In the genomic region with DNA sequence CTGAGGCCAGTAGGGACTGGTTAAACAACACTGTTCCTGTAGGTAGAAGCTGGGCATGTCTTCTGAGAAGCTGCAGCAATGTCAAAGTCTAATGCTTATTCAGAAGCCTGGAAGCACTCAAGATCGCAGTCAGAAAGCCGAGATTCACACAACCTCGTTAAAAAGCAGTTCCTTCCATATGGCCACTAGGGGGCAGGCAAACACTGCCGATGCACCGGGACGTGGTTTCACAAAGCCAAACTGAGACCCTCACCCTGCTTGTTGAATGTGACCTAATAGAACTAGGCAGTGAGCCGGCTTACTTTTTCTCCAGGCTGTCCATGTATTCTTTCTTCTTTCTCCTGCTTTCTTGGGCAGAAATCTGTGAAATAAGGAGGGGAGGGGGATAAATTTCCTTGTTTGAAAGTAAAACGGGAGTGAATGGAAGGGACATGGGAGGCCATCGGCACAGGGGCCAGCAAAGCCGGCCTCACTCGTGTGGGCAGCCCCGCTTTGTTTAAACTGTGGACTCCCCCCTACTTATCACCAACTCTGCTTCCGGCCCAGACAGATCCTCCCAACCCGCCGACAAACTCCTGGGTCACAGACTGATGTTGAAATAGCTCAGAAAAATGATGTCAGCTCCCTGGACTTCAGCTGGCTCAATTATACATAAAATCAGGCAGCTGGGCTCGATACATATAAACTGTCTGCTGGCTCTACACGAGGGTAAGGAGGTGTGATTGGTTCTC, we compare ENCODE assay signal across 8 mouse cellular contexts. TPM values are rescaled to one million over a fixed set of nuclear protein-coding genes. Genes with fewer than 3 reads are reported as not detected.
DNase-seq lines count a peak whose midpoint lies in the region; ATAC-seq and TF ChIP-seq lines count a peak whose summit lies in the region.

No protein-coding gene starts in this region.

- H3K9me3 ChIP-seq in intestine, embryonic 16.5 days (ENCODE audit: control insufficient read depth, low read length): no peaks in the 10 kb centered on the region
- H3K9me3 ChIP-seq in limb, embryonic 11.5 days (ENCODE audit: control insufficient read depth, low read length): no peaks in the 10 kb centered on the region
- no peaks in the 10 kb centered on the region for H3K9me3 ChIP-seq in midbrain, embryonic 13.5 days

- peak; percentile 66 for DNase-seq in gastrocnemius, adult 2 months
- DNase-seq in gastrocnemius, postnatal 25 days: no peak
- DNase-seq in embryo, embryonic 10.5 days (ENCODE audit: low spot score): peak; percentile 95
- peak; percentile 96 for DNase-seq in heart, adult 11 months
- peak; percentile 90 for DNase-seq in limb, embryonic 11.5 days (ENCODE audit: low spot score)
- DNase-seq in spleen, adult 12 weeks (ENCODE audit: low spot score): peak; percentile 9

- peak overlapping the region; percentile 33; the same call in 1 of the 2 replicates for H3K4me2 ChIP-seq in intestine, embryonic 16.5 days (ENCODE audit: low read depth, low read length)
- H3K4me2 ChIP-seq in limb, embryonic 11.5 days (ENCODE audit: low read depth, severe bottlenecking): no peak overlapping the region
- H3K4me2 ChIP-seq in midbrain, embryonic 13.5 days (replicated peaks): peak overlapping the region; percentile 17; the same call in 1 of the 2 replicates

- ATAC-seq in intestine, embryonic 16.5 days: peak; percentile 62
- ATAC-seq in limb, embryonic 11.5 days (ENCODE audit: insufficient number of reproducible peaks, low FRiP score, low TSS enrichment, low read depth): no peak
- peak; percentile 71 for ATAC-seq in midbrain, embryonic 13.5 days

- H3K27ac ChIP-seq in gastrocnemius, adult 2 months: peak overlapping the region; percentile 50
- H3K27ac ChIP-seq in intestine, embryonic 16.5 days (ENCODE audit: low read length): peak overlapping the region; percentile 76
- H3K27ac ChIP-seq in limb, embryonic 11.5 days (replicated peaks; ENCODE audit: low read depth, low read length): no peak overlapping the region
- no peak overlapping the region for H3K27ac ChIP-seq in midbrain, embryonic 13.5 days

- peak; percentile 94 for TF ChIP-seq CTCF in gastrocnemius, adult 2 months (IDR thresholded peaks at IDR 0.05)

- no peaks in the 10 kb centered on the region for H3K27me3 ChIP-seq in intestine, embryonic 16.5 days (replicated peaks; ENCODE audit: control insufficient read depth, insufficient read depth, low read length)
- no peaks in the 10 kb centered on the region for H3K27me3 ChIP-seq in limb, embryonic 11.5 days (ENCODE audit: control insufficient read depth, insufficient read depth, low read length)
- H3K27me3 ChIP-seq in midbrain, embryonic 13.5 days: no peaks in the 10 kb centered on the region

- no peaks in the 10 kb centered on the region for H3K36me3 ChIP-seq in intestine, embryonic 16.5 days (ENCODE audit: control insufficient read depth, insufficient read depth, low read length)
- peaks cover 3% of the 10 kb centered on the region; the same call in 1 of the 2 replicates for H3K36me3 ChIP-seq in limb, embryonic 11.5 days (ENCODE audit: control insufficient read depth, insufficient read depth, low read length)
- H3K36me3 ChIP-seq in midbrain, embryonic 13.5 days: no peaks in the 10 kb centered on the region

- peaks cover 4% of the 10 kb centered on the region for H3K4me1 ChIP-seq in intestine, embryonic 16.5 days (ENCODE audit: control insufficient read depth, insufficient read depth, low read length)
- no peaks in the 10 kb centered on the region for H3K4me1 ChIP-seq in limb, embryonic 11.5 days (ENCODE audit: control insufficient read depth, insufficient read depth, low read length)
- H3K4me1 ChIP-seq in midbrain, embryonic 13.5 days (replicated peaks): peaks cover 18% of the 10 kb centered on the region

- no peak overlapping the region; the same call in 1 of the 2 replicates for H3K4me3 ChIP-seq in gastrocnemius, adult 2 months
- H3K4me3 ChIP-seq in intestine, embryonic 16.5 days (ENCODE audit: low read length): peak overlapping the region; percentile 1; the same call in 1 of the 2 replicates
- H3K4me3 ChIP-seq in limb, embryonic 11.5 days (ENCODE audit: low read depth, low read length): no peak overlapping the region
- H3K4me3 ChIP-seq in midbrain, embryonic 13.5 days (replicated peaks): no peak overlapping the region

- no peak overlapping the region for H3K9ac ChIP-seq in intestine, embryonic 16.5 days (ENCODE audit: low read depth, low read length)
- 0 out of 2 replicates have a peak overlapping the region, but pooled peaks have one; percentile 12 for H3K9ac ChIP-seq in limb, embryonic 11.5 days (ENCODE audit: low read length)
- H3K9ac ChIP-seq in midbrain, embryonic 13.5 days (replicated peaks): no peak overlapping the region

- intact Hi-C loops in gastrocnemius, adult 2 months (cut with DNase I): loop anchor here (1.0 to 5.0 kb wide), 2 partner anchors 94 to 302 kb away; no protein-coding TSS in a partner anchor

- 16% methylated on average over 17 of the region's 17 CpGs for WGBS in intestine, embryonic 16.5 days
- WGBS in limb, embryonic 11.5 days: 38% methylated on average over 17 of the region's 17 CpGs
- 33% methylated on average over 17 of the region's 17 CpGs for WGBS in midbrain, embryonic 13.5 days

RNA-seq across cellular contexts. Expression of gene Dgki, which starts 54.6 kb away (rescaled TPM):
- total RNA-seq in gastrocnemius, adult 2 months (2021): under 1 TPM in 1 of 2 experiments, not detected in 1; 0.25 TPM
- under 1 TPM; 0.13 to 0.15 TPM for total RNA-seq in gastrocnemius, postnatal 25 days (2021)
- polyA plus RNA-seq in intestine, embryonic 16.5 days (2015; fragmentation: Nextera tagmentation; extraction: Ambion mirVana): 0.37 and 0.38 TPM in 2 replicates
- polyA plus RNA-seq in limb, embryonic 11.5 days (2014; fragmentation: Nextera tagmentation; extraction: Ambion mirVana): 0.92 and 0.97 TPM in 2 replicates
- 4.8 and 6.4 TPM in 2 replicates for polyA plus RNA-seq in midbrain, embryonic 13.5 days (2015; fragmentation: Nextera tagmentation; extraction: Ambion mirVana)

Comparison
In these comparisons a context has a peak if more than half of its experiments do, and no peak if none do; other contexts are left out.
1. H3K27ac ChIP-seq: peak in gastrocnemius, adult 2 months (single experiment) and intestine, embryonic 16.5 days (single experiment); none in limb, embryonic 11.5 days (single experiment) and midbrain, embryonic 13.5 days (single experiment).